Mouse (Mus musculus) neural tube, embryonic 11.5 days (tissue): Measurements from ENCODE around the gene Tuba1a. TPM values are rescaled to one million over a fixed set of nuclear protein-coding genes. Genes with fewer than 3 reads are reported as not detected.

ENCODE experiments used
- ATAC-seq: fragments of 200-750 bp; cut with Nextera tagmentation; 2 replicates; pipeline ENCODE4 v1.8.0; 2017; ENCODE audit warnings: moderate number of reproducible peaks, mild to moderate bottlenecking, moderate TSS enrichment, moderate library complexity; ENCODE audit not compliant: insufficient read depth, low FRiP score, low TSS enrichment
- DNase-seq: peaks from one replicate; pipeline ENCODE4 v3.0.0-alpha.2; 2015; ENCODE audit warnings: low spot score
- H3K27ac ChIP-seq: fragments of 300-500 bp; sonication (generic); 2 replicates; pipeline ENCODE4 v1.5.1; 2014; ENCODE audit warnings: low read depth, mild to moderate bottlenecking, low read length
- H3K27me3 ChIP-seq: fragments of 300-500 bp; sonication (generic); 2 replicates; pipeline ENCODE4 v1.6.1; 2014; ENCODE audit warnings: mild to moderate bottlenecking, low read length, mixed read lengths; ENCODE audit not compliant: control insufficient read depth, insufficient read depth
- H3K36me3 ChIP-seq: fragments of 300-500 bp; sonication (generic); 2 replicates; pipeline ENCODE4 v1.6.1; 2014; ENCODE audit warnings: mild to moderate bottlenecking, low read length, moderate library complexity, mixed read lengths; ENCODE audit not compliant: control insufficient read depth, insufficient read depth
- H3K4me1 ChIP-seq: fragments of 300-500 bp; sonication (generic); 2 replicates; pipeline ENCODE4 v1.6.1; 2014; ENCODE audit warnings: low read length, mixed read lengths; ENCODE audit not compliant: control insufficient read depth, insufficient read depth
- H3K4me2 ChIP-seq: fragments of 300-500 bp; sonication (generic); 2 replicates; pipeline ENCODE4 v1.6.1; 2014; ENCODE audit warnings: low read depth, mild to moderate bottlenecking, moderate library complexity
- H3K4me3 ChIP-seq: fragments of 300-500 bp; sonication (generic); 2 replicates; pipeline ENCODE4 v1.5.1; 2014; ENCODE audit warnings: low read depth, low read length
- H3K9ac ChIP-seq: fragments of 300-500 bp; sonication (generic); 2 replicates; pipeline ENCODE4 v1.6.1; 2014; ENCODE audit warnings: mild to moderate bottlenecking, low read length
- H3K9me3 ChIP-seq: fragments of 300-500 bp; sonication (generic); 2 replicates; pipeline ENCODE4 v1.6.1; 2016; ENCODE audit warnings: low read length; ENCODE audit not compliant: control insufficient read depth
- WGBS: fragments of 180-500 bp; shearing (Covaris S2); extraction: QIAGEN DNeasy Blood & Tissue Kit; methylation state at CpG from one replicate; pipeline ENCODE4 v1.1.7; 2014; 5-methylcytosine and 5-hydroxymethylcytosine counted together
- polyA plus RNA-seq: library from polyadenylated mRNA; unstranded; fragments of >200 nt; fragmentation: Nextera tagmentation; extraction: Ambion mirVana; gene quantifications from 2 replicates; pipeline ENCODE4 v1.2.1, GENCODE M21; 2014

Tuba1a gene
- polyA plus RNA-seq, 1 experiment from 2014 or later: 8,733 TPM

DNA sequence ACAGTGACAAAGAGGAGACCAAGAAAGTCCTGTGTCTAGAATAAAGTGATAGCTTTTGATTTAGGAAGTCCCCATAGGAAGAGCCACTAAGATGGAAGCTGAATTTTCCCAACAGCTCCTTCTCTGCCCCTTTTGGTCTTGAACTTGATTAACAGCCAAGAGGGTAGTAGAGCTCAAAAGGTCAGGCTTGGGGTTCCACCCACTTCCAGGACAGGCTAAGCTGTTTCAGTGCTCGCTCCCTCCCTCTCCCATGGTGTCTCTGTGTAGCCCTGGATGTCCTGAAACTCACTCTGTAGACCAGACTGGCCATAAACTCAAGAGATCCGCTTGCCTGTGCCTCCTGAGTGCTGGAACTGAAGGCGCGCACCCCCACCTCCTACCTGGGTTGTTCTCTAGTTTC lies 37.5 kb downstream of the Tuba1a start:
- WGBS: 91% methylated on average over 4 of the region's 4 CpGs
- Histone ChIP-seq H3K27ac (no peak overlapping the region), H3K4me2 (peak overlapping the region; percentile 87), H3K9ac (no peak overlapping the region; the same call in 1 of the 2 replicates), H3K9me3 (no peaks in the 10 kb centered on the region), H3K4me1 (peaks cover 5% of the 10 kb centered on the region; the same call in 1 of the 2 replicates), H3K4me3 (peak overlapping the region; percentile 88; the same call in 1 of the 2 replicates), H3K36me3 (0 out of 2 replicates have a peak, but pooled peaks cover 5% of the 10 kb centered on the region), H3K27me3 (no peaks in the 10 kb centered on the region)
- ATAC-seq: no peak
- DNase-seq: no peak

- Histone ChIP-seq H3K9ac (no peak overlapping the region), H3K36me3 (0 out of 2 replicates have a peak, but pooled peaks cover 5% of the 10 kb centered on the region), H3K9me3 (no peaks in the 10 kb centered on the region), H3K4me3 (no peak overlapping the region), H3K27me3 (no peaks in the 10 kb centered on the region), H3K4me1 (peaks cover 5% of the 10 kb centered on the region; the same call in 1 of the 2 replicates), H3K27ac (no peak overlapping the region), H3K4me2 (no peak overlapping the region)
- ATAC-seq (no peak), DNase-seq (no peak)
- WGBS: 95% methylated on average over 6 of the region's 6 CpGs
These were observed 38.6 kb downstream of the Tuba1a start for GRCm38 (mm10) chr15:98914903-98915302.

DNA sequence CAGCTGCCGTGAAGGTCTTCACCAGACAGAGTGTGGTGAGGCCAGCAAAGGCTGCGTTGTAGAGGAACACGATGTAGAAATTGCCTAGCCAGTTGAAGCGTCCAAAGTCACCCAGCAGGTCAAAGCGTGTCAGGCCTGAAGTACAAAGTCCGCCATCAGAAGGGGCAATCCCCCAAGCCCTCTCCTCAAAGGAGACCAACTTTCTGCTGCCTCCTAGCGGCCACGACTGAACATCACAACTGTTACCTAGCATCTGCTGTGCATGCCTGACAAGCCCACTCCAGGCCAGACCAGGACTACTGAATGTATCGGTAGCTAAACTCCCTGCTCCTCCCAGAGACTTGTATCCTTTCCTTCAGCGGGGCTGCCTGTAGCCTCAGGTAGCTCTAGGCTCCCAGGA lies 48.8 kb downstream of the Tuba1a start:
- no peak overlapping the region for H3K4me2 ChIP-seq
- peak; percentile 71 for DNase-seq
- no peak overlapping the region for H3K27ac ChIP-seq
- H3K4me3 ChIP-seq: no peak overlapping the region
- H3K27me3 ChIP-seq: no peaks in the 10 kb centered on the region
- H3K9ac ChIP-seq: no peak overlapping the region
- H3K36me3 ChIP-seq: peaks cover 17% of the 10 kb centered on the region
- no peaks in the 10 kb centered on the region for H3K4me1 ChIP-seq
- 30% methylated on average over 10 of the region's 10 CpGs for WGBS
- no peak for ATAC-seq
- no peaks in the 10 kb centered on the region for H3K9me3 ChIP-seq

- ATAC-seq (no peak), DNase-seq (no peak)
- no peaks in the 10 kb centered on the region for H3K9me3 ChIP-seq
- no peak overlapping the region for H3K27ac ChIP-seq
- H3K4me3 ChIP-seq: no peak overlapping the region
- H3K27me3 ChIP-seq: peaks cover 19% of the 10 kb centered on the region
- 93% methylated on average over 2 of the region's 2 CpGs for WGBS
- no peak overlapping the region for H3K4me2 ChIP-seq
- no peaks in the 10 kb centered on the region for H3K4me1 ChIP-seq
- peaks cover 7% of the 10 kb centered on the region for H3K36me3 ChIP-seq
- no peak overlapping the region for H3K9ac ChIP-seq
These were observed 50.9 kb downstream of the Tuba1a start for GRCm38 (mm10) chr15:98902600-98902999.

DNA sequence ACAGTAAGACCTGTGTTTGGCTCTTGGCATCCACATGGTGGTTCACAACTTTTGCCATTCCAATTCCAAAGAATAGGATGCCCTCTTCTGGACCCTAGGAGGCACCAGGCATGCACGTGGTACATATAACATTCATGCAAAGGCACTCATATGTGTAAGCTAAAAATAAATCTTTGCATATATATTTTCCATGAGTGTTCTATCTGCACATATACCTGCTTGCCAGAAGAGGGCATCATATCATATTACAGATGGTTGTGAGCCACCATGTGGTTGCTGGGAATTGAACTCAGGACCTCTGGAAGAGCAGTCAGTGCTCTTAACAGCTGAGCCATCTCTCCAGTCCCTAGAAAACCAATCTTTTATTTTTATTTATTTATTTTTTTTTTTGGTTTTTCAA lies 52.0 kb downstream of the Tuba1a start:
- ATAC-seq (no peak), DNase-seq (no peak)
- H3K36me3 ChIP-seq: peaks cover 7% of the 10 kb centered on the region
- H3K4me2 ChIP-seq: no peak overlapping the region
- H3K27ac ChIP-seq: no peak overlapping the region
- peaks cover 29% of the 10 kb centered on the region for H3K27me3 ChIP-seq
- no peaks in the 10 kb centered on the region for H3K4me1 ChIP-seq
- 55% methylated on average over 1 of the region's 1 CpGs for WGBS
- H3K9me3 ChIP-seq: no peaks in the 10 kb centered on the region
- H3K9ac ChIP-seq: no peak overlapping the region
- H3K4me3 ChIP-seq: no peak overlapping the region

Other genes with a start within 250 kb of the Tuba1a start
- gene Ccdc65, start 245.5 kb downstream of the Tuba1a start, polyA plus RNA-seq: 0.70 and 0.96 TPM in 2 replicates
- gene Fkbp11, start 225.5 kb downstream of the Tuba1a start, polyA plus RNA-seq: 12.1 and 12.6 TPM in 2 replicates
- gene Arf3, start 190.5 kb downstream of the Tuba1a start, polyA plus RNA-seq: 42.0 and 44.0 TPM in 2 replicates
- gene Wnt10b, start 175.6 kb downstream of the Tuba1a start, polyA plus RNA-seq: 0.51 and 0.95 TPM in 2 replicates
- gene Wnt1, start 163.8 kb downstream of the Tuba1a start, polyA plus RNA-seq: 11.8 and 12.9 TPM in 2 replicates
- 0.48 and 0.78 TPM in 2 replicates for gene Ddn, start 144.2 kb downstream of the Tuba1a start, polyA plus RNA-seq
- 73.1 and 74.0 TPM in 2 replicates for gene Prkag1, start 122.2 kb downstream of the Tuba1a start, polyA plus RNA-seq
- 14.7 and 16.3 TPM in 2 replicates for gene Kmt2d, start 82.5 kb downstream of the Tuba1a start, polyA plus RNA-seq
- 18.9 and 19.8 TPM in 2 replicates for gene Rhebl1, start 59.2 kb downstream of the Tuba1a start, polyA plus RNA-seq
- gene Dhh, start 55.2 kb downstream of the Tuba1a start, polyA plus RNA-seq: 0.44 and 2.3 TPM in 2 replicates
- gene Lmbr1l, start 35.5 kb downstream of the Tuba1a start, polyA plus RNA-seq: 7.1 and 8.9 TPM in 2 replicates
- 1,967 and 2,051 TPM in 2 replicates for gene Tuba1b, start 19.1 kb downstream of the Tuba1a start, polyA plus RNA-seq
- not detected in 2 replicates for gene Gm49450, start 152 bp downstream of the Tuba1a start, polyA plus RNA-seq
- 109 and 112 TPM in 2 replicates for gene Tuba1c, start 76.2 kb upstream of the Tuba1a start, polyA plus RNA-seq
- 38.7 and 54.0 TPM in 2 replicates for gene Prph, start 101.5 kb upstream of the Tuba1a start, polyA plus RNA-seq
- 23.3 and 25.9 TPM in 2 replicates for gene Troap, start 120.9 kb upstream of the Tuba1a start, polyA plus RNA-seq
- 3.0 and 3.2 TPM in 2 replicates for gene C1ql4, start 134.1 kb upstream of the Tuba1a start, polyA plus RNA-seq
- gene Dnajc22, start 139.5 kb upstream of the Tuba1a start, polyA plus RNA-seq: 0.19 and 0.41 TPM in 2 replicates
- 63.3 and 63.7 TPM in 2 replicates for gene Spats2, start 172.2 kb upstream of the Tuba1a start, polyA plus RNA-seq